Mouse (Mus musculus): ENCODE results near the gene Tas2r137.
A peak's percentile ranks its signal among the peaks of the same experiment; 100 is the strongest.

Gene Tas2r137

GRCm38 (mm10) chr6:40490933-40491332 lies at the start of gene Tas2r137:
Tas2r137 (plus strand) TSS chr6:40491233.
- no peak for DNase-seq

GRCm38 (mm10) chr6:40441276-40441675 lies 49.8 kb upstream of the Tas2r137 start:
- no peak for DNase-seq

- peak in 1 of 2 experiments; percentile 54 for DNase-seq
Observed at GRCm38 (mm10) chr6:40441755-40442154, 49.3 kb upstream of the Tas2r137 start.

- DNase-seq, result no peak
Observed at GRCm38 (mm10) chr6:40443281-40443928, 47.6 kb upstream of the Tas2r137 start.

- DNase-seq, result no peak
Observed at GRCm38 (mm10) chr6:40448626-40449025, 42.4 kb upstream of the Tas2r137 start.

GRCm38 (mm10) chr6:40454436-40455041 lies 36.5 kb upstream of the Tas2r137 start:
- peak; percentile 36 to 41 for DNase-seq

GRCm38 (mm10) chr6:40465710-40466109 lies 25.3 kb upstream of the Tas2r137 start:
- no peak for DNase-seq

- peak; percentile 92 to 94 for DNase-seq
Observed at GRCm38 (mm10) chr6:40470916-40471719, 19.9 kb upstream of the Tas2r137 start, which contains the start of gene Ssbp1. Ssbp1 (plus strand) TSS chr6:40471352.

GRCm38 (mm10) chr6:40471720-40472010 lies 19.4 kb upstream of the Tas2r137 start:
- no peak for DNase-seq

- DNase-seq, result no peak
Observed at GRCm38 (mm10) chr6:40476132-40476531, 14.9 kb upstream of the Tas2r137 start.

GRCm38 (mm10) chr6:40479705-40480104 lies 11.3 kb upstream of the Tas2r137 start:
- peak in 1 of 2 experiments; percentile 22 for DNase-seq

GRCm38 (mm10) chr6:40482318-40482717 lies 8.7 kb upstream of the Tas2r137 start:
- DNase-seq, result no peak

GRCm38 (mm10) chr6:40493229-40493628 lies 2.2 kb downstream of the Tas2r137 start, which contains the start of gene Tas2r108:
Tas2r108 (plus strand) TSS chr6:40493529.
- DNase-seq, result no peak

- DNase-seq, result no peak
Observed at GRCm38 (mm10) chr6:40519408-40519807, 28.4 kb downstream of the Tas2r137 start, which contains the start of gene Prss37. Prss37 (minus strand) TSS chr6:40519508.
